Mouse (Mus musculus): ENCODE data around the gene Thoc5.

Gene Thoc5

GRCm38 (mm10) chr11:4906231-4906630, 11.1 kb downstream of the Thoc5 start:
- no peak for DNase-seq (ENCODE audit: low read depth, low spot score)

- DNase-seq (ENCODE audit: low read depth, low spot score): peak; percentile 31
Measured at GRCm38 (mm10) chr11:4916068-4916467, 20.9 kb downstream of the Thoc5 start.

- DNase-seq (ENCODE audit: low read depth, low spot score): no peak
Measured at GRCm38 (mm10) chr11:4921281-4921680, 26.2 kb downstream of the Thoc5 start.

GRCm38 (mm10) chr11:4921751-4922150, 26.6 kb downstream of the Thoc5 start:
- DNase-seq (ENCODE audit: low read depth, low spot score): no peak

GRCm38 (mm10) chr11:4927224-4927623, 32.1 kb downstream of the Thoc5 start:
- no peak for DNase-seq (ENCODE audit: low read depth, low spot score)

- no peak for DNase-seq (ENCODE audit: low read depth, low spot score)
Measured at GRCm38 (mm10) chr11:4931009-4931601, 36.0 kb downstream of the Thoc5 start.

- DNase-seq (ENCODE audit: low read depth, low spot score): no peak
Measured at GRCm38 (mm10) chr11:4936243-4936642, 41.1 kb downstream of the Thoc5 start.

GRCm38 (mm10) chr11:4946530-4946929, 51.4 kb downstream of the Thoc5 start:
- no peak for DNase-seq (ENCODE audit: low read depth, low spot score)

- peak; percentile 10 for DNase-seq (ENCODE audit: low read depth, low spot score)
Measured at GRCm38 (mm10) chr11:4946947-4947812, 52.1 kb downstream of the Thoc5 start.

GRCm38 (mm10) chr11:4947813-4948174, 52.7 kb downstream of the Thoc5 start, which contains the start of gene Nefh:
Gene Nefh, minus strand, starts transcription at chr11:4948064.
- no peak for DNase-seq (ENCODE audit: low read depth, low spot score)

- DNase-seq (ENCODE audit: low read depth, low spot score): no peak
Measured at GRCm38 (mm10) chr11:4948792-4949191, 53.7 kb downstream of the Thoc5 start.

GRCm38 (mm10) chr11:4949256-4950044, 54.3 kb downstream of the Thoc5 start:
- no peak for DNase-seq (ENCODE audit: low read depth, low spot score)

GRCm38 (mm10) chr11:4953401-4953800, 58.3 kb downstream of the Thoc5 start:
- no peak for DNase-seq (ENCODE audit: low read depth, low spot score)

- DNase-seq (ENCODE audit: low read depth, low spot score): no peak
Measured at GRCm38 (mm10) chr11:4953918-4954317, 58.8 kb downstream of the Thoc5 start.

GRCm38 (mm10) chr11:4963099-4963808, 68.1 kb downstream of the Thoc5 start:
- DNase-seq (ENCODE audit: low read depth, low spot score): no peak

GRCm38 (mm10) chr11:4966325-4966724, 71.2 kb downstream of the Thoc5 start:
- no peak for DNase-seq (ENCODE audit: low read depth, low spot score)

- no peak for DNase-seq (ENCODE audit: low read depth, low spot score)
Measured at GRCm38 (mm10) chr11:4966888-4967287, 71.8 kb downstream of the Thoc5 start.

- DNase-seq (ENCODE audit: low read depth, low spot score): no peak
Measured at GRCm38 (mm10) chr11:4967549-4967948, 72.4 kb downstream of the Thoc5 start.

- DNase-seq (ENCODE audit: low read depth, low spot score): no peak
Measured at GRCm38 (mm10) chr11:4968376-4968775, 73.3 kb downstream of the Thoc5 start.

GRCm38 (mm10) chr11:4972967-4973870, 78.1 kb downstream of the Thoc5 start:
- DNase-seq (ENCODE audit: low read depth, low spot score): peak; percentile 52

GRCm38 (mm10) chr11:4973871-4974256, 78.7 kb downstream of the Thoc5 start:
- DNase-seq (ENCODE audit: low read depth, low spot score): no peak

Data from skeletal muscle tissue, adult 2 months (tissue).